Mouse (Mus musculus) spleen, postnatal 0 days (tissue): ENCODE results near the gene Dnah11. TPM values are rescaled to one million over a fixed set of nuclear protein-coding genes. Genes with fewer than 3 reads are reported as not detected.

ENCODE experiments used
- polyA plus RNA-seq: library from polyadenylated mRNA; unstranded; fragments of >200 nt; fragmentation: Nextera tagmentation; extraction: Ambion mirVana; gene quantifications from 2 replicates; pipeline ENCODE4 v1.2.1, GENCODE M21; 2015

Dnah11 gene
- polyA plus RNA-seq: 0.01 and 0.05 TPM in 2 replicates

GRCm38 (mm10) chr12:118198386-118199093 is at the start of gene Dnah11:
Gene Dnah11 (minus strand): TSS chr12:118199043.

Other genes with a start within 250 kb of the Dnah11 start
- 5.8 and 6.0 TPM in 2 replicates for gene Sp4, start 102.4 kb upstream of the Dnah11 start, polyA plus RNA-seq